8 mouse cellular contexts compared by ENCODE assay signal in the genomic region with DNA sequence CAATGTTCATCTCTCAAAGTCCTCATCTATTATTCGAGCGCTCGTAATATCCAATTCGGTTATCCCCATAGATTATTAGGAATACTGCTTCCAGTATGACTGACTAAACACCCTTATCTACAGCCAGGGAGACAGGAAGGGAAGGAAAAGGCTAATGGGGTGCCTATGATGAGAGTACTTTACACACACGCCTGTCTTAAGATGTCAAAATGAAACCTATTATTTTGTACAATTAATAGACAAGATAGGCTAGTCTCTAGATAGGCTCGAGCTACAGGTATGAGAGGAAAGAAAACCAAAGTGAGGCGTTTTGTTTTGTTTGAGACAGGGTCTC. TPM values are rescaled to one million over a fixed set of nuclear protein-coding genes. Genes with fewer than 3 reads are reported as not detected.
DNase-seq lines count a peak whose midpoint lies in the region; ATAC-seq and TF ChIP-seq lines count a peak whose summit lies in the region.

No protein-coding gene starts in this region.

- peaks cover 8% of the 10 kb centered on the region for H3K36me3 ChIP-seq in kidney, adult 2 months (ENCODE audit: control insufficient read depth, insufficient read depth, low read length)
- H3K36me3 ChIP-seq in hindbrain, postnatal 0 days (ENCODE audit: insufficient read depth, low read length), result peaks cover 21% of the 10 kb centered on the region; the same call in 1 of the 2 replicates
- H3K36me3 ChIP-seq in midbrain, embryonic 16.5 days (ENCODE audit: control insufficient read depth, insufficient read depth, low read length), result peaks cover 16% of the 10 kb centered on the region

- no peak for TF ChIP-seq POLR2A in kidney, adult 2 months (IDR thresholded peaks at IDR 0.05; ENCODE audit: low read depth, low read length)

- WGBS in kidney, adult 2 months, result 51% methylated on average over 7 of the region's 7 CpGs
- WGBS in hindbrain, postnatal 0 days, result 47% methylated on average over 7 of the region's 7 CpGs
- 53% methylated on average over 7 of the region's 7 CpGs for WGBS in midbrain, embryonic 16.5 days

- peak overlapping the region; percentile 83 for H3K4me2 ChIP-seq in hindbrain, postnatal 0 days (ENCODE audit: low read depth, low read length)
- H3K4me2 ChIP-seq in midbrain, embryonic 16.5 days (ENCODE audit: low read length), result peak overlapping the region; percentile 76

- no peaks in the 10 kb centered on the region for H3K9me3 ChIP-seq in hindbrain, postnatal 0 days (ENCODE audit: low read length)
- no peaks in the 10 kb centered on the region for H3K9me3 ChIP-seq in midbrain, embryonic 16.5 days (replicated peaks; ENCODE audit: control insufficient read depth, low read length, poor library complexity, severe bottlenecking)

- peak overlapping the region; percentile 42; the same call in 1 of the 2 replicates for H3K27ac ChIP-seq in kidney, adult 2 months (ENCODE audit: insufficient read depth, low read depth, low read length)
- peak overlapping the region; percentile 89 for H3K27ac ChIP-seq in hindbrain, postnatal 0 days
- peak overlapping the region; percentile 94 for H3K27ac ChIP-seq in midbrain, embryonic 16.5 days (ENCODE audit: low read length)

- peak; percentile 8 for ATAC-seq in common myeloid progenitor, adult 5-6 weeks (replicated peaks; ENCODE audit: low read depth, poor library complexity, severe bottlenecking)
- ATAC-seq in hindbrain, postnatal 0 days, result peak; percentile 43; the same call in 1 of the 2 replicates
- no peak; the same call in 1 of the 2 replicates for ATAC-seq in midbrain, embryonic 16.5 days

- no peaks in the 10 kb centered on the region for H3K27me3 ChIP-seq in kidney, adult 2 months (replicated peaks; ENCODE audit: control insufficient read depth, insufficient read depth, low read length)
- H3K27me3 ChIP-seq in hindbrain, postnatal 0 days (ENCODE audit: insufficient read depth, low read length), result no peaks in the 10 kb centered on the region
- H3K27me3 ChIP-seq in midbrain, embryonic 16.5 days (ENCODE audit: control insufficient read depth, insufficient read depth, low read depth, low read length), result no peaks in the 10 kb centered on the region

- H3K4me3 ChIP-seq in kidney, adult 2 months (ENCODE audit: insufficient read depth, low read depth, low read length), result peak overlapping the region; percentile 17; the same call in 1 of the 2 replicates
- H3K4me3 ChIP-seq in hindbrain, postnatal 0 days (ENCODE audit: low read length), result peak overlapping the region; percentile 58
- peak overlapping the region; percentile 88 for H3K4me3 ChIP-seq in midbrain, embryonic 16.5 days (ENCODE audit: low read depth, low read length)

- peak overlapping the region; percentile 80 for H3K9ac ChIP-seq in hindbrain, postnatal 0 days (replicated peaks; ENCODE audit: low read length)
- H3K9ac ChIP-seq in midbrain, embryonic 16.5 days (ENCODE audit: low read depth, low read length), result peak overlapping the region; percentile 98

- DNase-seq in kidney, adult 2 months, result no peak
- DNase-seq in kidney, adult 11 months, result no peak
- no peak for DNase-seq in hindbrain, postnatal 0 days (ENCODE audit: low spot score)
- DNase-seq in right cerebral cortex, postnatal 14 days, result no peak
- no peak for DNase-seq in adrenal gland, adult (ENCODE audit: inconsistent age in 2 of 2, low spot score in 1 of 2)
- DNase-seq in cerebellum, postnatal 36 days, result no peak

- H3K4me1 ChIP-seq in kidney, adult 2 months (ENCODE audit: control insufficient read depth, insufficient read depth, low read length), result peaks cover 9% of the 10 kb centered on the region; the same call in 1 of the 2 replicates
- peaks cover 9% of the 10 kb centered on the region for H3K4me1 ChIP-seq in hindbrain, postnatal 0 days (ENCODE audit: insufficient read depth, low read length)
- H3K4me1 ChIP-seq in midbrain, embryonic 16.5 days (ENCODE audit: control insufficient read depth, insufficient read depth, low read length), result peaks cover 12% of the 10 kb centered on the region

- no peak for TF ChIP-seq CTCF in kidney, adult 2 months (conservative IDR thresholded peaks at IDR 0.05; ENCODE audit: insufficient read depth, insufficient read length, low read depth, low read length)
- TF ChIP-seq CTCF in hindbrain, postnatal 0 days (IDR thresholded peaks at IDR 0.05; ENCODE audit: low read depth), result no peak

RNA-seq across cellular contexts. Expression of a gene that starts 0.3 kb away (rescaled TPM):
- polyA plus RNA-seq in kidney, adult 2 months (2012; rRNA removed), result 54.5 and 98.3 TPM in 2 replicates
- total RNA-seq in common myeloid progenitor, adult 5-6 weeks (2017), result 2,931 and 3,145 TPM in 2 replicates
- total RNA-seq in hindbrain, postnatal 0 days (2014; rRNA removed), result 148 and 151 TPM in 2 replicates
- polyA plus RNA-seq in hindbrain, postnatal 0 days (2015; fragmentation: Nextera tagmentation; extraction: Ambion mirVana), result 346 and 347 TPM in 2 replicates
- polyA plus RNA-seq in midbrain, embryonic 16.5 days (2015; fragmentation: Nextera tagmentation; extraction: Ambion mirVana), result 300 and 310 TPM in 2 replicates

RNA-seq across cellular contexts. Expression of a gene that starts 12.5 kb away (rescaled TPM):
- 17.4 and 20.2 TPM in 2 replicates for polyA plus RNA-seq in kidney, adult 2 months (2012; rRNA removed)
- 1.2 TPM in 2 replicates for total RNA-seq in common myeloid progenitor, adult 5-6 weeks (2017)
- 13.3 and 15.4 TPM in 2 replicates for total RNA-seq in hindbrain, postnatal 0 days (2014; rRNA removed)
- 13.2 and 13.9 TPM in 2 replicates for polyA plus RNA-seq in hindbrain, postnatal 0 days (2015; fragmentation: Nextera tagmentation; extraction: Ambion mirVana)
- 10.2 and 10.8 TPM in 2 replicates for polyA plus RNA-seq in midbrain, embryonic 16.5 days (2015; fragmentation: Nextera tagmentation; extraction: Ambion mirVana)

RNA-seq across cellular contexts. Expression of a gene that starts 37.6 kb away (rescaled TPM):
- polyA plus RNA-seq in kidney, adult 2 months (2012; rRNA removed), result 15.8 and 18.9 TPM in 2 replicates
- 35.5 and 42.5 TPM in 2 replicates for total RNA-seq in common myeloid progenitor, adult 5-6 weeks (2017)
- 15.5 and 20.7 TPM in 2 replicates for total RNA-seq in hindbrain, postnatal 0 days (2014; rRNA removed)
- polyA plus RNA-seq in hindbrain, postnatal 0 days (2015; fragmentation: Nextera tagmentation; extraction: Ambion mirVana), result 13.2 TPM in 2 replicates
- 14.5 and 16.6 TPM in 2 replicates for polyA plus RNA-seq in midbrain, embryonic 16.5 days (2015; fragmentation: Nextera tagmentation; extraction: Ambion mirVana)

Comparison
In these comparisons a context has a peak if more than half of its experiments do, and no peak if none do; other contexts are left out.
1. H3K27ac ChIP-seq: peak in every context shown above with its lines; median percentile 94 in midbrain, embryonic 16.5 days; 89 in hindbrain, postnatal 0 days; 42 in kidney, adult 2 months.
2. H3K4me3 ChIP-seq: peak in every context shown above with its lines; median percentile 88 in midbrain, embryonic 16.5 days; 58 in hindbrain, postnatal 0 days; 17 in kidney, adult 2 months.